Mouse (Mus musculus) lung, embryonic 14.5 days (tissue): ENCODE measurements at regions not wholly inside any gene's neighbourhood (a gene's known extent, or its start where the extent isn't known, plus 50 kb on each side); places are given as distances from the start of the nearest gene placed in this dataset.
A peak's percentile ranks its signal among the peaks of the same experiment; 100 is the strongest.

ENCODE experiments used
- ATAC-seq: fragments of 200-750 bp; cut with Nextera tagmentation; 2 replicates; pipeline ENCODE4 v1.8.0; 2017; ENCODE audit warnings: mild to moderate bottlenecking, moderate TSS enrichment, moderate library complexity; ENCODE audit not compliant: insufficient read depth
- DNase-seq: peaks from one replicate; pipeline ENCODE4 v3.0.0-alpha.2; 2015
- H3K27ac ChIP-seq: fragments of 300-500 bp; sonication (generic); 2 replicates; pipeline ENCODE4 v1.5.1; 2014; ENCODE audit warnings: low read depth, mild to moderate bottlenecking, moderate library complexity
- H3K27me3 ChIP-seq: fragments of 300-500 bp; sonication (generic); 2 replicates; pipeline ENCODE4 v1.6.1; 2014; ENCODE audit warnings: low read length, control low read depth; ENCODE audit not compliant: insufficient read depth
- H3K36me3 ChIP-seq: fragments of 300-500 bp; sonication (generic); 2 replicates; pipeline ENCODE4 v1.6.1; 2014; ENCODE audit warnings: control low read depth; ENCODE audit not compliant: insufficient read depth
- H3K4me1 ChIP-seq: fragments of 300-500 bp; sonication (generic); 2 replicates; pipeline ENCODE4 v1.6.1; 2014; ENCODE audit warnings: antibody characterized with exemption, control low read depth; ENCODE audit not compliant: insufficient read depth
- H3K4me2 ChIP-seq: fragments of 300-500 bp; sonication (generic); 2 replicates; pipeline ENCODE4 v1.6.1; 2014; ENCODE audit warnings: mild to moderate bottlenecking
- H3K4me3 ChIP-seq: fragments of 300-500 bp; sonication (generic); 2 replicates; pipeline ENCODE4 v1.5.1; 2014; ENCODE audit warnings: low read depth, low read length
- H3K9ac ChIP-seq: fragments of 300-500 bp; sonication (generic); 2 replicates; pipeline ENCODE4 v1.6.1; 2014
- H3K9me3 ChIP-seq: fragments of 300-500 bp; sonication (generic); 2 replicates; pipeline ENCODE4 v1.6.1; 2016; ENCODE audit warnings: low read depth, low read length, control low read depth
- CTCF ChIP-seq: IDR thresholded peaks from 2 replicates; pipeline ENCODE4 v1.5.1; 2016; ENCODE audit warnings: antibody characterized with exemption, low read depth
- WGBS: fragments of 180-500 bp; shearing (Covaris S2); extraction: QIAGEN DNeasy Blood & Tissue Kit; methylation state at CpG from one replicate; pipeline ENCODE4 v1.1.7; 2014; 5-methylcytosine and 5-hydroxymethylcytosine counted together

GRCm38 (mm10) chr7:79201246-79201645, 52.4 kb upstream of the Mfge8 start:
- TF ChIP-seq CTCF = no peak
- ATAC-seq (no peak), DNase-seq (no peak)
- H3K4me1 ChIP-seq = 0 out of 2 replicates have a peak, but pooled peaks cover 3% of the 10 kb centered on the region
- H3K36me3 ChIP-seq = no peaks in the 10 kb centered on the region
- H3K4me3 ChIP-seq = no peak overlapping the region
- H3K4me2 ChIP-seq = no peak overlapping the region
- H3K27me3 ChIP-seq = no peaks in the 10 kb centered on the region
- no peak overlapping the region for H3K27ac ChIP-seq
- H3K9ac ChIP-seq = no peak overlapping the region
- H3K9me3 ChIP-seq = no peaks in the 10 kb centered on the region

GRCm38 (mm10) chr7:79202336-79202735, 53.5 kb upstream of the Mfge8 start:
- ATAC-seq = peak; percentile 39; the same call in 1 of the 2 replicates
- DNase-seq = peak; percentile 62
- no peak overlapping the region for H3K4me2 ChIP-seq
- no peaks in the 10 kb centered on the region for H3K27me3 ChIP-seq
- H3K27ac ChIP-seq = peak overlapping the region; percentile 44; the same call in 1 of the 2 replicates
- 0 out of 2 replicates have a peak, but pooled peaks cover 3% of the 10 kb centered on the region for H3K4me1 ChIP-seq
- H3K4me3 ChIP-seq = no peak overlapping the region
- H3K9me3 ChIP-seq = no peaks in the 10 kb centered on the region
- no peak overlapping the region for H3K9ac ChIP-seq
- 26% methylated on average over 7 of the region's 7 CpGs for WGBS
- H3K36me3 ChIP-seq = no peaks in the 10 kb centered on the region
- TF ChIP-seq CTCF = no peak

GRCm38 (mm10) chr7:79203481-79203880, 54.6 kb upstream of the Mfge8 start:
- Histone ChIP-seq H3K36me3 (no peaks in the 10 kb centered on the region), H3K27ac (no peak overlapping the region), H3K4me3 (no peak overlapping the region), H3K4me2 (no peak overlapping the region), H3K27me3 (no peaks in the 10 kb centered on the region), H3K9me3 (no peaks in the 10 kb centered on the region), H3K9ac (no peak overlapping the region), H3K4me1 (0 out of 2 replicates have a peak, but pooled peaks cover 3% of the 10 kb centered on the region)
- ATAC-seq = no peak
- DNase-seq = no peak
- no peak for TF ChIP-seq CTCF
- 71% methylated on average over 5 of the region's 5 CpGs for WGBS

- WGBS = 33% methylated on average over 8 of the region's 8 CpGs
- DNase-seq = peak; percentile 30
- no peaks in the 10 kb centered on the region for H3K9me3 ChIP-seq
These were observed 58.3 kb upstream of the Mfge8 start for GRCm38 (mm10) chr7:79207140-79207539.

GRCm38 (mm10) chr7:79210376-79211215, 61.7 kb upstream of the Mfge8 start:
- peak; percentile 31 for TF ChIP-seq CTCF
- Histone ChIP-seq H3K4me2 (peak overlapping the region; percentile 43; the same call in 1 of the 2 replicates), H3K27ac (peak overlapping the region; percentile 80), H3K4me1 (peaks cover 27% of the 10 kb centered on the region), H3K9ac (no peak overlapping the region), H3K27me3 (no peaks in the 10 kb centered on the region), H3K9me3 (no peaks in the 10 kb centered on the region), H3K4me3 (no peak overlapping the region), H3K36me3 (no peaks in the 10 kb centered on the region)
- DNase-seq = peak; percentile 37
- WGBS = 80% methylated on average over 2 of the region's 2 CpGs
- no peak for ATAC-seq

More at GRCm38 (mm10) chr7:79207140-79207539, 58.3 kb upstream of the Mfge8 start:
- no peak for TF ChIP-seq CTCF
- no peak overlapping the region for H3K9ac ChIP-seq
- no peak overlapping the region for H3K4me2 ChIP-seq
- H3K27ac ChIP-seq = no peak overlapping the region
- H3K27me3 ChIP-seq = no peaks in the 10 kb centered on the region
- no peak overlapping the region for H3K4me3 ChIP-seq
- H3K36me3 ChIP-seq = no peaks in the 10 kb centered on the region
- H3K4me1 ChIP-seq = peaks cover 25% of the 10 kb centered on the region
- ATAC-seq = no peak

- Histone ChIP-seq H3K36me3 (no peaks in the 10 kb centered on the region), H3K27me3 (no peaks in the 10 kb centered on the region), H3K4me1 (peaks cover 27% of the 10 kb centered on the region), H3K9me3 (no peaks in the 10 kb centered on the region), H3K27ac (peak overlapping the region; percentile 80), H3K9ac (no peak overlapping the region), H3K4me3 (no peak overlapping the region), H3K4me2 (peak overlapping the region; percentile 43)
- ATAC-seq = peak; percentile 96
- WGBS = 2% methylated on average over 9 of the region's 9 CpGs
- peak; percentile 89 for DNase-seq
- no peak for TF ChIP-seq CTCF
These were observed 61.6 kb upstream of the Abhd2 start for GRCm38 (mm10) chr7:79211287-79211976.

GRCm38 (mm10) chr7:79212231-79212630, 60.8 kb upstream of the Abhd2 start:
- H3K4me3 ChIP-seq = no peak overlapping the region
- no peak for TF ChIP-seq CTCF
- no peak overlapping the region for H3K9ac ChIP-seq
- H3K27me3 ChIP-seq = no peaks in the 10 kb centered on the region
- ATAC-seq (no peak), DNase-seq (no peak)
- H3K27ac ChIP-seq = peak overlapping the region; percentile 80
- no peaks in the 10 kb centered on the region for H3K9me3 ChIP-seq
- H3K36me3 ChIP-seq = no peaks in the 10 kb centered on the region
- 77% methylated on average over 3 of the region's 3 CpGs for WGBS
- H3K4me2 ChIP-seq = no peak overlapping the region; the same call in 1 of the 2 replicates
- H3K4me1 ChIP-seq = peaks cover 27% of the 10 kb centered on the region
